Mouse (Mus musculus) olfactory bulb, adult 2 months (tissue): ENCODE data around the gene Tmprss3. TPM values are rescaled to one million over a fixed set of nuclear protein-coding genes. Genes with fewer than 3 reads are reported as not detected.

Source experiments
- H3K27ac ChIP-seq: fragments of 200-500 bp; 2 replicates; pipeline ENCODE4 v1.5.1; 2012; ENCODE audit warnings: low read depth, low read length; ENCODE audit not compliant: insufficient read depth
- H3K4me1 ChIP-seq: fragments of 200-500 bp; 2 replicates; pipeline ENCODE4 v1.6.1; 2012; ENCODE audit warnings: low read length; ENCODE audit not compliant: control insufficient read depth, insufficient read depth
- H3K4me3 ChIP-seq: fragments of 200-500 bp; 2 replicates; pipeline ENCODE4 v1.5.1; 2012; ENCODE audit warnings: mild to moderate bottlenecking, low read depth, low read length, moderate library complexity; ENCODE audit not compliant: insufficient read depth
- CTCF ChIP-seq: fragments of 200-500 bp; IDR thresholded peaks from 2 replicates; pipeline ENCODE4 v1.5.1; 2012; ENCODE audit warnings: low read depth, mild to moderate bottlenecking, low read length, moderate library complexity; ENCODE audit not compliant: insufficient read depth
- POLR2A ChIP-seq: fragments of 200-500 bp; IDR thresholded peaks from 2 replicates; pipeline ENCODE4 v1.6.1; 2012; ENCODE audit warnings: mild to moderate bottlenecking, low read depth, low read length, moderate library complexity; ENCODE audit not compliant: insufficient read depth
- WGBS: fragments of 180-500 bp; shearing (Covaris S2); methylation state at CpG from one replicate; pipeline ENCODE4 v1.1.7; 2018; 5-methylcytosine and 5-hydroxymethylcytosine counted together
- polyA plus RNA-seq: library from polyadenylated mRNA; stranded (reverse); fragments of >200 nt; gene quantifications from 2 replicates; pipeline ENCODE4 v1.2.4, GENCODE M21; 2012; ENCODE audit warnings: low replicate concordance; ENCODE audit not compliant: missing spikeins, insufficient read depth, insufficient read length

The Tmprss3 gene
- polyA plus RNA-seq, 1 experiment, result not detected

DNA sequence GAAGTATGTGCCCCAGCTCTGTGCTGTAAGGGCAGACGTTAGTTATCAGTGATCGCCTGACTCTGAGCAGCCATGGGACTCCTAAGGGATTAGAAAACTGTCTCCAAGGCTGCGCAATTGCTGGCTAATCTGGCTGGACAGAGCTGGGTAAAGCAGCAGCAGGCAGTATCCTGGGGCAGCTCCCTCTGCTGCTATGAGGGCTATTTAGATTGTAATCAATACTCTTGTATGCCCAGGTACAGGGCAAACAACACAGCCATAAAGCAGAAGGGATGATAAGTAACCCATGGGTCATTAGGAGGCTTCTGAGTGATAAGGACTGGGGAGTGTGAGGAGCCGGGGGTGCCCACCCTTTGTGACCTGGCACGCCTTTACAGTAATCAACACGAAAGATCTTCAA lies 63.9 kb downstream of the Tmprss3 start:
- WGBS, result 93% methylated on average over 6 of the region's 6 CpGs
- TF ChIP-seq POLR2A (no peak), CTCF (no peak)
- H3K4me1 ChIP-seq, result 0 out of 2 replicates have a peak, but pooled peaks cover 4% of the 10 kb centered on the region
- H3K4me3 ChIP-seq, result no peak overlapping the region
- H3K27ac ChIP-seq, result no peak overlapping the region

- WGBS, result 84% methylated on average over 15 of the region's 15 CpGs
- Histone ChIP-seq H3K27ac (no peak overlapping the region), H3K4me3 (no peak overlapping the region), H3K4me1 (peaks cover 4% of the 10 kb centered on the region; the same call in 1 of the 2 replicates)
- no peak for TF ChIP-seq POLR2A
Observed at GRCm38 (mm10) chr17:31133776-31134175, 65.0 kb downstream of the Tmprss3 start.

DNA sequence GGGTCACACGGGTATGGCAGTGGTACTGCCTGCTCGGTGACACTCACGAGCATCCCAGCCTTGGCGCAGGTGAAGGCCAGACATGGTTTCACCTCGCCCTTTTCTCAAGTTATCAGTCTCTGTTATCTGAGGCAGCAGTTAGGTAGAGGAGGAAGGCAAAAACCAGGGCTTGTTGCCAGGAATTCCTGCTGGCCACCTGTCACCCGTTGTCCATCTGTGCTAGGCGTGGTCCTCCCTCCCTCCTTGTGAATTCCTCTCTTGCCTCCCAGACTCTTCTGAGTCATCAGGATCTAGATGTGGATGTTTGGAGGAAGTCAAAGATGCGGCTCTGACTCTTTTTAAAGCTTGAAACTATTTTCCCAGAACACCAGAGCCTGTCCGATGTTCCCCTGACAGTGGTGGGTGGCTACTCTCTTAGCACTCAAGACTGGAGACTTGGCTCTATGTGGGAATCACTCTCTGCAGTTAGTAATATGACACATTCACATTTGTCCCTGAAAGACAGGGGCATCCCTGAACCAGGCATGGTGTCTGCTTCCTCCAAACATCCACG lies 67.4 kb downstream of the Tmprss3 start:
- 82% methylated on average over 10 of the region's 10 CpGs for WGBS
- H3K4me1 ChIP-seq, result peaks cover 4% of the 10 kb centered on the region; the same call in 1 of the 2 replicates
- no peak for TF ChIP-seq CTCF
- no peak for TF ChIP-seq POLR2A
- no peak overlapping the region for H3K4me3 ChIP-seq
- no peak overlapping the region for H3K27ac ChIP-seq

DNA sequence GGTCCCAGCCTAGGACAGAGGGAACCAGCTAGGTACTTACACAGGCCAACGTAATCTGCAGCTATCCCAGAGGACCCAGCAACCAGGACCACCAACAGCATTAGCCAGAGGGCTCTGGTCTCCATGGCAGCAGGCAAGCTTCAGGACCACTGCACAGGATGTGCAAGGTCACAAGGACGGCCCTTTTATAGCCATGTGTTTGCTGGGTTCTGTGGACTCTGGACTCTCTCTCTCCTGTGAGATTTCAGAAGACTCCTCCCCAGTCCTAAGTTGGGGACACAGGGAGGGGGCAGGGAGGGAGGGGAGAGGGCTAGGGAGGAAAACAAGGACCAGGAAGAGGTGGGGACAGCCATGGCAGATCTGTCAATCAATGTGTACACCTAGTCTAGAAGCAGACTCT lies 69.3 kb downstream of the Tmprss3 start, which contains the start of gene Tff3:
Tff3 (minus strand) TSS at position 195 of the 400 bp plus-strand sequence.
- Histone ChIP-seq H3K27ac (no peak within 1 kb of the TSS), H3K4me1 (peaks cover 4% of the 10 kb centered on the region; the same call in 1 of the 2 replicates), H3K4me3 (no peak within 1 kb of the TSS)
- TF ChIP-seq CTCF (no peak), POLR2A (no peak)
- 57% methylated on average over 2 of the region's 2 CpGs for WGBS

Other genes starting within 250 kb of the Tmprss3 start
- not detected in 2 replicates for gene Umodl1, start 244.3 kb downstream of the Tmprss3 start, polyA plus RNA-seq
- not detected in 2 replicates for gene Abcg1, start 141.3 kb downstream of the Tmprss3 start, polyA plus RNA-seq
- gene Tff3, start 69.3 kb downstream of the Tmprss3 start, polyA plus RNA-seq, result not detected in 2 replicates
- gene Tff2, start 54.7 kb downstream of the Tmprss3 start, polyA plus RNA-seq, result not detected in 2 replicates
- not detected in 2 replicates for gene Tff1, start 33.7 kb downstream of the Tmprss3 start, polyA plus RNA-seq
- not detected in 2 replicates for gene Ubash3a, start 8.9 kb upstream of the Tmprss3 start, polyA plus RNA-seq
- not detected in 2 replicates for gene Rsph1, start 78.4 kb upstream of the Tmprss3 start, polyA plus RNA-seq
- not detected in 2 replicates for gene Slc37a1, start 87.8 kb upstream of the Tmprss3 start, polyA plus RNA-seq
- not detected in 2 replicates for gene Pde9a, start 187.2 kb upstream of the Tmprss3 start, polyA plus RNA-seq